Mouse (Mus musculus): Measurements from ENCODE around the gene Mvb12a. TPM values are rescaled to one million over a fixed set of nuclear protein-coding genes. Genes with fewer than 3 reads are reported as not detected.
A peak's percentile ranks its signal among the peaks of the same experiment; 100 is the strongest.
"Not testable (repeated sequence)": the region's sequence is repeated elsewhere in the genome, so short reads cannot be mapped to it uniquely, and the experiment has no call there.

Gene Mvb12a
- polyA plus RNA-seq (2012; rRNA removed): 144 and 164 TPM in 2 replicates

DNA sequence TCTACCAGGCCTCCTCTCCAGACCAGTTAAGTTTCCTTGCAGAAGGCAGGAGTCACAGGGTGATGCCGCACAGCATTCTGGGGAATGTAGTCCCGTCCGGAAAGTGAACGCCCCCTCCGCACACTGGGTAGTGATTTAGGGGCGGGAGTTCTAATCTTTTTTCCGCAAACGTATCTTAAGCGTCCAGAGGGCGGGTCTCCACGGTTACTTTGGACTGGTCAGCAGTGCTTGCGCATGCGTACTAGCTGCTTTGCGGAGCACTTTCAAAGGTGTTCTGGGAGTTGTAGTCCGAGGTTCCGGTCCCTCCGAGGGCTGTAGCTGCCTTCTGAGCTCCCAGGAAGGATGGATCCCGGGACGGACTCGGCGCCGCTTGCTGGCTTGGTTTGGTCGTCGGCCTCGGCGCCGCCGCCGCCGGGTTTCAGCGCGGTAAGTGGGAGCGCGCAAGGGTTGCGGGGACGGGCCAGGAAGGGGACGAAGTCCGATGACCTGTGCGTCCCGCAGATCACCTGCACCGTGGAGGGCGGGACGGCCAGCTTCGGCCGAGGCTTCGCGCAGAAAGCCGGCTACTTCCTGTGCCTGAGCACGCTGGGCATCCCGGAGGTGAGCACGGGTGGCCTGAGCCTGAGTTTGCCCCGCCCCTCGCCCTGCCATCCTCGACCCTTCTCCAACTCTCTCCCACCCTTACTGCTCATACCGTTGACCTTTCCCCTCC is at the start of gene Mvb12a:
TSS of gene Mvb12a (plus strand) at position 291 of the 712 bp plus-strand sequence.
- peak; percentile 91 for DNase-seq (ENCODE audit: low read depth, low spot score)
- WGBS: under 1% methylated on average over 55 of the region's 55 CpGs

DNA sequence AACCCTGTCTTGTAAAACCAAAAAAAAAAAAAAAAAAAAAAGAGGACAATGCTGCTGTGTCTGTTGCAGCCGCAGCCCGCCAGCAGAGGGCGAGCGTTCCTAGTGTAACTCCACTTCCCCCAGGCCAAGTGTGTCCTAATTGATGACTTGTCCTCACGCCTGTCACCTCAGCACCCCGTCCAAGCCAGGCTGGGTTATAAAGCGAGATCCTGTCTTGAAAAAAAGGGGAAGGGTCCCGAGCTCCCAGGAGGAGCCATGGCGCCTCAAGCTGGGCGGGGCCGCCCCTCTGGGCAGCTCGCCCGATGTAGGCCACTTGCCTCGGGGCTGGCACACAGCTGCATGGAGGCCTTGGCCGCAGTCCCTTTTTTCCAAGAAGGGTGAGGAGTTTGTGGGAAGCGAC is 47.7 kb upstream of the Mvb12a start:
- 19% methylated on average over 16 of the region's 16 CpGs for WGBS

DNA sequence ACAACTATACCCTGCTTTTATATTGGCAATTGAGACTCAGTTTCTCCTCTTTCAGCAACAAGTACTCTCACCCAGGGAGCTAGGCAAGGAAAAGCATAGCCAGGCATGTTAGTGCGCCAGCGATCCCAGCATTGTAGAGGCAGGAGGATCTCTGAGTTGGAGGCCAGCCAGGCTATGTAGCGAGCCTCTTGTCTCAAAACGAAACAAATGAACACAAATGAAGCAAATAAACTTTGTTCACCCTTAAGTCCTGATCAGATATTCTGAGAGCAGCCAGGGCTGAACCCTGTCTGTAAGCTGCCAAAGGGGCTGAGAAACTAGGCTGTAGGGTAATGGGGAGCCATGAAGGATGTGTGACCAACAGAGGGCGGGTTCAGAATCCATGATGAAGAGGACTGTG is 46.9 kb upstream of the Mvb12a start:
- 84% methylated on average over 5 of the region's 5 CpGs for WGBS
- DNase-seq (ENCODE audit: low read depth, low spot score): no peak

More for the DNA sequence above, 47.7 kb upstream of the Mvb12a start:
- DNase-seq (ENCODE audit: low read depth, low spot score): no peak

DNA sequence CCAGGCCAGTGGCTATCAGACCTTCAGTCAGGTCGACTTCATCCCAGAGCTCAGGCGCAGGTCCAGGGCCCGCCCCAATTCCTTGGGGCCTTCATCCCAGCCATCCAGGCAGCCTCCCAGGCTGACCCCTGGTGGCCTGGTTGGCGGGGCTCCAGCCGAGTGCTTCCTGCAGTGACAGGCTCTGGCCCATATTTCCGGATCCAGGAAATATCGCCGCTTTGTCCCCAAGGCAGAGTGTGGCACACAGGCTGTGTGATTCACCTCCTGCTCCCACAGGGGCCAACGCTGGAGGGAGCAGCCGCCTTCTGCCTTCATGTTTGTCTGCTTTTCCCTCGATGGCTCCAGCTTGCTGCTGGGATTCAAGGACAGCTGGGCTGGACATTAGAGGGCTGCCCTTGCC is 46.2 kb upstream of the Mvb12a start:
- no peak for DNase-seq (ENCODE audit: low read depth, low spot score)
- 42% methylated on average over 11 of the region's 11 CpGs for WGBS

DNA sequence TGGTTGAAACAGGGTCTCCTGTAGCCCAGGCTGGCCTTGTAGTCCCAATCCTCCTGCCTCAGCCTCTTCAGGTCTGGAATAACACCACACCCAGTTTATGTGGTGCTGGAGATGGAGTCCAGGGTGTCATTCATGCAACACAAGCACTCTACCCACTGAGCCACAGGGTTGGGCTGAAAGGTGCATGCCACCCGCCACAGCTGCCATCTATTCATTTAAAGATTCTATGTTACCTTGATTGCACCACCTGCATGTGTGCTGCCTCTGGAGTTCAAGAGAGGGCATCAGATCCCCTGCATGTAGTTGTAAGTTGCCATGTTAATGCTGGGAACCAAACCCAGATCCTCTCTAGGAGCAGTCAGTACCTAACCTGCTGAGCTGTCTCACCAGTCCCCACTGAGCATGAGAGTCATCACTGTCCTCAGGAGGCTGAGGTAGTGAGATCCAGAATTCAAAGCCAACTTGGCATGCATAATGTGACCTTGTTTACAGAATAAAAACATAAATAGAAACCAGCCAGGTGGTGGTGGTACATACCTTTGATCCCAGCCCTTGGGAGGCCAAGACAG is 45.6 kb upstream of the Mvb12a start:
- DNase-seq (ENCODE audit: low read depth, low spot score): no peak
- WGBS: 92% methylated on average over 1 of the region's 1 CpGs

DNA sequence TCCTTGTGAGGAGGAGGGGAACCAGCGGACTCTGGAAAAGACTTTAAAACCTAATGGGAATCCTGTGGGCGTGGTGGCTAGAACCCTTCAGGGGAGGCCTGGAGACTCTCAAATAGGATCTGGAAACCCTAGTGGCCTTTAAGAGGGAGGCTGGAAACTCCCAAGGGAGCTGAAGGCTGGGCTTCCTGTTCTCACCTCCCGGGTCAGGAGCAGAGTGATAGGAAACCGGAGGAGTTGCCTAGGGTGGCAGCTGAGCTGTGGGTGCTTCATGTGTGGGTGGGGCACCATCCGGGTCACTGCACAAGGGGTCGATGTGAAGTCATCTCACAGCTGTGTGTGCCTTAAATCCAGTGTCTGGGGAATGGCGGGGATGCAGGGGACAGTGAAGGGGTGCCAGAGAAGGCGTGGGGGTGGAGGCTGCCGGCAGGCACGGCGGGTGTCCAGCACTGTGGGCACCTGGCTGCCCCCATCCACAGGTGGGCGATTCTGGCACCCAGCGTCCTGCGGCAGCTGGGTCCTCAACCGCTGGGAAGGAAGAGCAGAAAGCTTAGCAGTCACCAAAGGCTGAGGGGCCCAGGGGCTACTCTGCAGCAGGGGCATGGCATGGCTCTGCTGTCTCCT is 44.7 kb upstream of the Mvb12a start:
- no peak for DNase-seq (ENCODE audit: low read depth, low spot score)
- WGBS: 41% methylated on average over 15 of the region's 15 CpGs

DNA sequence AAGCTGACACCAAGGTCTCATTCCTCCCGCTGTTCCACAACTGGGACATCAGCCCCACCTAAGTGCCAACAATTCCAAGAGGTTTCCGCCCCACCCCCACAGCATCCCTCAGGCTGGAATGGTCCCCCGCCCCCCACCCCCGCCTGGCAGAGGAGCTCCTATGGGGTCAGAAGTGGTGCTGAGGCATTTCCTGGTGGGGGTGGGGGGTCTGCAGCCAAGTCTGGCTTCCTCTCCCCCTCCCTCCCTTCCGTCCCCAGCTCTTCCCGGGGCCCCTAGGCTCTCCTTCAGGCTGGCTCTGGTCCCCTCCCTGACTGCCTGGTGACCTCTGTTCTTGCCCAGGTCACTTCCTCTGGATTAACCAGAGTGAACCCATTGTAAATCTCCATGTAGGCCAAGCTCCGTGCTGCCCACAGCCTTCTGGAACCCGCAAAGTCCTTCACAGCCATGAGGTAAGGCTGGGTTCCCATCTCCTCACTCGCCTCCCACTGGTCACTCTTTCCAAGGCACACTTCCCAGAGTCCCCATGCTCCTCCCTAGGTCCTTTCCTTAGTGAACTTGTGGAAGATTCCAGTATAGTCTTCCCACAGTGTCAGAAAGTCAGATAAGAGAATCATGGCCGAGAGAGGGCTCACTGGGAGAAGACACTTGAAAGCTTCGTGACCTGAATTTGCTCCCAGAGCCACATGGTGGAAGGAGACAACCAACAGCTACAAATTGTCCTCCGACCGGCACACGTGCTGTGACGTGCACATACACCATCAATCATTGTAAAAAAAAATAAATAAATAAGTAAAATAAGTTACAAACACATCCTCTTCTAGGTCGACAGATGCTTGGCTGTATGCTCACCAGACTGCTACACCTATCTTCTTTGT is 43.7 kb upstream of the Mvb12a start:
- no peak for DNase-seq (ENCODE audit: low read depth, low spot score)
- 41% methylated on average over 16 of the region's 16 CpGs for WGBS

DNA sequence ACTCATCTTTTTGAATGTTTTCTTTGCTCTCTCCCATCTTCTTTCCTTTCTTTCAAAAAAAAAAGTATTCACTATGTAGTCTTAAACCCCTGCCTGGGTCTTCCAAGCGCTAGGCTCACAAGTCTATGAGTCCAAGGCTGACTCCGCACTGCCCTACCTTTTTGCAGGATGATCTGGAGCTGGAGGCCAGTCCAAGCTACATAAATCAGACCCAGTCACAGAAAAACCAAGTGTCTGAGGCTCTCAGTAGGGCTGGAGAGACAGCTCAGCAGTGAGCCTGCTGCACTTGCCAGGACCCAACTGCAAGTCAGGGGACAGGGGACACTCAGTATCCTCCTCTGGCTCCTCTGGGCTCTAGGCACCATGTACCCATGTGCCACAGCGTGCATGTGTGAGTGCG is 38.4 kb upstream of the Mvb12a start:
- DNase-seq (ENCODE audit: low read depth, low spot score): no peak
- 87% methylated on average over 4 of the region's 4 CpGs for WGBS

DNA sequence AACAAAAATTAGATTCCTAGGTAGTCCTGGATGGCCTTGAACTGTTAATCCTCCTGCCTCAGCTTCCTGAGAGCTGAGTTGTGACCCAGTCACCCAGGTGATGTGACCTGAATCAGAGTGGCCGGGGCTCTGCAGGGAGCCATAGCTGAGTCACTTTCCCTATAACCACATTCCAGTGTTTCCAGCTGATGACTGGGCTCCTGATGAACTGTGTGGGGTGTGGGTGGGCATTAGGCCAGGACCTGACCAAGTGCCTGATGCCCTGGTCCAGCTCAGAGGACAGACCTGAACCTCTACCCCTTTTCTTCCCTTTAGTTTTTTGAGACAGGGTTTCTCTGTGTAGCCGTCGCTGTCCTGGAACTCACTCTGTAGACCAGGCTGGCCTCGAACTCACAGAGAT is 37.4 kb upstream of the Mvb12a start:
- no peak for DNase-seq (ENCODE audit: low read depth, low spot score)
- WGBS: 90% methylated on average over 4 of the region's 4 CpGs

DNA sequence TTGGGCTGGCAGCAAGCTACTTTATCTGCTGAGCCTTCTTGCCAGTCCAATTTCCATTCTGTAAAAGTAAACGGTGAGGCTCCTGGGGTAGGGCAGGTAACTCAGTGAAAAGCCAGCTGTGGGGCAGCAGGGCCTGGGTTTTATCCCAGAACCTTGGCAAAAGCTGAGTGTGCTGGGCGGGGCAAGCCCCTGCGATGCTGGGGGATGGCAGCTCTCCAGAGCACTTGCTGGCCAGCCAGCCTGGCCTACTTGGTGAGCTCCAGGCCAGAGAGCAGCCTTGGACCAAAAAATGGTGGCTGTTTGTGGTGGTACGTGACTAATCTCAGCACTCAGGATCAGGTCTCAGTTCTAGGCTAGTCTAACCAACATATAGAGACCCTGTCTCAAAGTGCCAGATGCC is 36.7 kb upstream of the Mvb12a start:
- 40% methylated on average over 4 of the region's 4 CpGs for WGBS

DNA sequence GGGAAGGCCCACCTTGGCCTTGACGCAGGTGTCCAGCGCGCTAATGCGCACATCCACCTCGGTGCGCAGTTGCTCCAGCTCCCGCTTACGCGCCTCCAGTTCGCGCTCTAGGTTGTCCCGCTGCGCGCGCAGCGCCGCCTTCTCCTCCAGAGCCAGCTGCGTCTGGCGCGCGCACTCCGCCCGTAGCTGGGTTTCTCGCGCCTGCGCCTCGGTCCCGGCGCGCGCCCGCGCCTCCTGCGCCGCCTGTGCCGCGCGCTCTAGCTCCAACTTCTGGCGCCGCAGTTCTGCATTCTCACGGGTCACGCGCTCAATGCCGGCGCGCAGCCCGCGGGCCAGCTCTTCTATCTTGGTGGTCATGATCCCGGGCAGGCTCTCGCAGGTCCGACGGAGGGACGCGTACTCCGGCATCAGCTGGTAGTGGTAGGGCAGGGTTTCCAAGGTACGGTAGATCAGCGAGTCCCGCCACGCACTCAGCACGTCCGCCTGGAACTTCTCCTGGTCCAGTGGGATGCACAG is 35.1 kb upstream of the Mvb12a start:
- under 1% methylated on average over 61 of the region's 61 CpGs for WGBS
- no peak for DNase-seq (ENCODE audit: low read depth, low spot score)

More for the DNA sequence above, 36.7 kb upstream of the Mvb12a start:
- no peak for DNase-seq (ENCODE audit: low read depth, low spot score)

DNA sequence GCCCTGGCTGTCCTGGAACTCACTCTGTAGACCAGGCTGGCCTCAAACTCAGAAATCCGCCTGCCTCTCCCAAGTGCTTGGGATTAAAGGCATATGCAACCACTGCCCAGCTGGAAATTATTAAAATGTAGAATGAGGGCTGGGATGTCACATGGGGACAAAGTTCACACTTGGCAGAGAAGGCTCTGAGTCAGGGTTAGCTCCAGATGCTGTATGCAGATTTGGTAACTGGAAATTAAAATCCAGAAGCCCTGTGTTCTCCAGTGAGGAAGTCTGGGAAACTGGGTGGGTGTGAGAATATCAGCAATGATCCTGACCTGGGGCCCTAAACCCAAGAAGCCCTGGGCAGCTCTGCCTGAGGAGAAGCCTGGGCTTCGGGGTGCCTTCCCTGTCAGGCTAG is 33.4 kb upstream of the Mvb12a start:
- 25% methylated on average over 2 of the region's 2 CpGs for WGBS
- DNase-seq (ENCODE audit: low read depth, low spot score): no peak

DNA sequence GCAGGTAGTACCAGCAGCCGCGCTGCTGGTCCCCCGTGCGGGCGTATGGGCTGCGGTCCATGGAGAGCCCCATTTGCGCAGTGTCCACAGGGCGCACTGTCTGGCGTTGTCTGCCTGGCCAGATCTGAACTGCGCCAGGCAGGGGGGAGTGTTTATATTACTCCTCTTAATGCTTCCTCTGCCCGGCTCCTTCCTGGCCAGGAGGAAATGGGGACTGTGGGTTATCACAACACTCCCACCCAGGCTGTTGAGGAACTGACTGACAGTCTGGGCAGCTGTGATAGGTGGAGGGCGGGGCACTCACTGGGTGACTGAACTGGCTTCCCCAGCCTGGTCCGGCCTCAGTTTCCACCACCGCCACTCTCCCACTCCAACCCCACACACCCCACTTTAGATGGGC is 31.1 kb upstream of the Mvb12a start, which contains the start of gene Plvap:
TSS of gene Plvap (minus strand) at position 109 of the 400 bp plus-strand sequence.
- 35% methylated on average over 14 of the region's 14 CpGs for WGBS
- no peak for DNase-seq (ENCODE audit: low read depth, low spot score)

DNA sequence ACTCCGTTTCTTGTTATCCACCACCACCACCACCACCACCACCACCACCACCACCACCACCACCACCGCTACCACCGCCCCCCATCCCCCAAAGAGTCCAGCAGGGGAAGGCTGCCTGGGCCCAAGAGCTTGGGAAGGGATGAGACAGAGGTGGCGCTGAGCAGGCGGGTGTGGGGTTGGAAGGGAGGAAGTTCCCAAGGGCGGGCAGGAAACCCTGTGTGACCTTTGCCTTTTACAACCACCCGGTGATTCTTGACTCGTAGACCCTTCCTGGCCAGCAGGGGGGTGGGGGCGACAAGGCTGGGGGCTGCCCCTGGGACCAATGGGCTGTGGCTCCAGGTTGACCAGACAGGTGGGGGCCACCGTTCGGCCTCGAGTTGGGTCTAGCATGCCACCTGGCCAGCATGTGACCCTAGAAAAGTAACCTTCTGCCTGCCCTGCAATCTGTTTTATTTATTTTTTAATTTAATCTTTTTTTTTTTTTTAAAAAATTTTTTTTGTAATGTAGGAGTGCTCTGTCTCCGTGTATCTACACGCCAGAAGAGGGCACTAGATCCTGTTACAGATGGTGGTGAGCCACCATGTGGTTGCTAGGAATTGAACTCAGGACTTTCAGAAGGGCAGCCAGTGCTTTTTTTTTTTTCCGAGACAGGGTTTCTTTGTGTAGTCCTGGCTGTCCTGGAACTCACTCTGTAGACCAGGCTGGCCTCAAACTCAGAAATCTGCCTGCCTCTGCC is 29.5 kb upstream of the Mvb12a start:
- no peak for DNase-seq (ENCODE audit: low read depth, low spot score)

DNA sequence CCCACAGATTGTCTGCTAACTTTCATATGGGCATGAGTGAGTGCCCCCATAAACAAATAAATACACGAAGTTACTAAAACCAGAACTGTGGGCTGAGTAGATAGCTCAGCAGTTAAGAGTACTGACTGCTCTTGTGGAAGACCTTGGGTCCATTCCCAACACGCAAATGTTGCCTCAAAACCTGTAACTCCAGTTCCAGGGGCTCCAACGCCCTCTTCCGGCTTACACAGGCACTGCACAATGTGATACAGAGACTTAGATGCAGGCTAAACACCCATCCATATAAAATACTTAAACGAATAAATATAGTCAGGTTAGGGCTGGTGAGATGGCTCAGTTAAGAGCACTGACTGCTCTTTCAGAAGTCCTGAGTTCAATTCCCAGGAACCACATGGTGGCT is 27.7 kb upstream of the Mvb12a start:
- no peak for DNase-seq (ENCODE audit: low read depth, low spot score)
- WGBS: 58% methylated on average over 5 of the region's 5 CpGs

More for the DNA sequence above, 29.5 kb upstream of the Mvb12a start:
- WGBS: 53% methylated on average over 15 of the region's 15 CpGs

DNA sequence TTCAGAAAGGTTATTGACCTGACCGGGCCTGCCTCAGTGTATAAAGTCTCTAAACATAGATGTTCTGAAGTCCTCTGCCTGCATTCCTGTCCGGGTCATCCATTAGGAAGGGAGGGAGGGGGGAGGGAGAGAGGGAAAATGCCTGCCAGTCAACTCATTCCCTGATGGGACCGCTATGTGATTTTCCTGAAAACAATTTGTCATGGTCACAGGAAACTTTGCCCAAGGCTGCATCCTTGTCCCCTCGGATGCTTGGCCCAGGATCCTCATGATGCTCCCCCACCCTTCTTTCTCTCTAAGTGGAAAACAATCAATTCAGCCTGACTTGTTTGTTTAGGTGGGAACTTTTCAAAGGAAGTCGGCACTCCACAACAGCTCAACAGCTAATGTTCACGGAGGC is 25.9 kb upstream of the Mvb12a start:
- no peak for DNase-seq (ENCODE audit: low read depth, low spot score)
- 14% methylated on average over 6 of the region's 6 CpGs for WGBS

DNA sequence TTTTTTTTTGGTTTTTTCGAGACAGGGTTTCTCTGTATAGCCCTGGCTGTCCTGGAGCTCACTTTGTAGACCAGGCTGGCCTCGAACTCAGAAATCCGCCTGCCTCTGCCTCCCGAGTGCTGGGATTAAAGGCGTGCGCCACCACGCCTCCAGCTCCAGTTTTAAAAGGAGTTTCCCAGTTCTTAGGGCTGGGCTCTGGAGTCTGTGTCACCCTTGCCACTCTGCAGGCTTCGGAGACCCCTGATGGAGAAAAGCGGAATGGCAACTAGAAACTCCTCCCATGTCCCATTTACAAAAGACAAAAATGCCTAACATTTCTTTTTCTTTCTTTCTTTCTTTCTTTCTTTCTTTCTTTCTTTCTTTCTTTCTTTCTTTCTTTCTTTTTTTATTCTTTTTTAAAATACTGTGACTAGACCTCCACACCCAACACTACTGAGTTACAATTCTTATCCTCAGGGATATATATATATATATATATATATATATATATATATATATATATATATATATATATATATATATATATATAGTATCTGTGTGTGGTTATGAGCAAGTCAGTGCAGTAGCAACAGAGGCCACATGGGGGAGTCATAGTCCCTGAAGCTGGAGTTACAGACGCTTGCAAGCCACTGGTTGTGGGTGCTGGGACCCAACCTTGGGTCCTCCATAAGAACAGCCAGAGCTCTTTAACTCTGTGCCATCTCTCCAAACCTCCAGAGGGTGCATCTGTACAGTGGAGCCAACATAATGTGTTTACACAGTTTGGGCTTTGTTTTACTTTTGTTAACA is 23.5 kb upstream of the Mvb12a start:
- 22% methylated on average over 9 of the region's 10 CpGs for WGBS
- not testable (repeated sequence) for DNase-seq (ENCODE audit: low read depth, low spot score)

DNA sequence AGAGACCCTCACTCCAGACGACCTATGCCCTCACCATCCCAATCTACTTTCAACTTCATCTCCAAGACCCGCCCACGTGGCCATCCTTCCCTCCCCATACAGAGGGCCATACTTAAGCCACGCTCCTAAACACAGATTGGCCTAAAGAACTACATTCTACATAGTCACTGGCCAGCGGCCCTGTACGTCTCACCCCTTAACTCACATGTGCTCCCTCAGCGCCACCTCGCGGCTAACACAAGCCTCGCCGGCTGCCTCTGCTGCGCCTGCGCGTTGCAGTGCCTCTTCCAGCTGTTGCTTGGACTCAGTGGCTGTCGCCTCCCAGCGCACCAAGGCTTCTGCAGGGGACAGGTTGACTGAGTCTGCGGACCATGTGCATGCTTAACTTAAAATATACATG is 21.1 kb upstream of the Mvb12a start:
- 2% methylated on average over 17 of the region's 17 CpGs for WGBS
- peak; percentile 78 for DNase-seq (ENCODE audit: low read depth, low spot score)
